Mouse (Mus musculus) c-Kit-positive CD71-negative TER-119-negative erythroid progenitor cells, embryonic 14.5 days (primary cell): ENCODE results near the gene Ppp1r27.
"Not testable (repeated sequence)": the region's sequence is repeated elsewhere in the genome, so short reads cannot be mapped to it uniquely, and the experiment has no call there.

Experiments
- DNase-seq: peaks from one replicate; pipeline ENCODE4 v3.0.0-alpha.2; 2013; ENCODE audit warnings: low read depth

Gene Ppp1r27

DNA sequence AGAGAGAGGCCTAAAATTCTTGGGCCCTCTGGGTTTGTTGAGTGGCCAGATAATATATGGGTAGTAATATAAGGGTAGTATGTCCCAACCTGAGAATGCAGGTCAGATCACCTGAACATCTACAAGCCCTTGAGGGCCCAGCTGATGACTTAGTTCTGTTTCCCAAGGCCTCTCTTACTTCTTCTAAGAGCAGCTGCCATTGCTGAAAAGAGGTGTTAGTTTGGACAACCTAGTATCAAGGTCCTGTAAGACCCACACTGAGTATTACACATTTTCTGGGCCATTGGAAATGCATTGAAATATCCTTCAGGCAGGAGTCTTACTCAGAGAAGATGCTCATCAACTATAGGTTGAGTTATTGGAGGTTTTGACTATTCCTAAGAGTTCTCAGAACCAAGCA lies 25.0 kb upstream of the Ppp1r27 start:
- no peak for DNase-seq

DNA sequence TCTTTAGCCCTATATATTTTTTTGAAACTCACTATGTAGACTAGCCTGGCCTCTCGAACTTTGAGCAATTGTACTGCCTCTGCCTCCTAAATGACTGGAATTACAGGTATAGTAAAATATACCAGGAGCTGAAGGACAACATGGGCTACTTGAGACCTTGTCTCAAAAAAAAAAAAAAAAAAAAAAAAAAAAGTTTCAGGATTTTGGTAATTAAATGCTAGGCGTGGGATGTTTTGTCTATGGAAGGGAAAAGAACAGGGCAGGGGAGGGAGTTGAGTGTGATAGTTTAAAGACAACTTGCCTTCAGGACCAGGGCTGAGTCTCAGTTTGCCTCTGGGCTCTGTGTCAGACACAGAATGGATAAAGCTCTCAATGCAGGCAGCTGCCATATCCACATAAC lies 24.1 kb upstream of the Ppp1r27 start:
- DNase-seq: no peak

GRCm38 (mm10) chr11:120574278-120574600 lies 23.3 kb upstream of the Ppp1r27 start:
- no peak for DNase-seq

- no peak for DNase-seq
Observed at GRCm38 (mm10) chr11:120573585-120574277, 22.8 kb upstream of the Ppp1r27 start.

GRCm38 (mm10) chr11:120572752-120573584 lies 22.0 kb upstream of the Ppp1r27 start, which contains the start of gene P4hb:
TSS of gene P4hb (minus strand) at chr11:120573253.
- peak; percentile 98 for DNase-seq

DNA sequence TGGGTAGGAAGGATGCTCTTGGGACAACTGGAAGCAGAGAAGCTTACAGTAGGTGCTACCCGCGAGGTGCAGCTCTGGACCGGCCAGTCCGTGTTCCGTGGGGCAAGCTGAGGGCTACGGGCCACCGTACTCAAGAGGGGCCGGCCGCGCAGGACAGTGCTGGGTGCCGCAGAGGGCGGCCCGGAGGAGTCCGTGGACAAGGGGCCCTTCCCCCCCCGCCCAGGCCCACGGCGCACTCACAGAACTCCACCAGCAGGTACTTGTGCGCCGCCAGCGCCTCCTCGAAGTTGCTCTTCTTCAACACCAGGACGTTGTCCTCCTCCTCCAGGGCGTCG lies 21.5 kb upstream of the Ppp1r27 start:
- no peak for DNase-seq

- no peak for DNase-seq
Observed at GRCm38 (mm10) chr11:120571754-120572416, 21.0 kb upstream of the Ppp1r27 start.

DNA sequence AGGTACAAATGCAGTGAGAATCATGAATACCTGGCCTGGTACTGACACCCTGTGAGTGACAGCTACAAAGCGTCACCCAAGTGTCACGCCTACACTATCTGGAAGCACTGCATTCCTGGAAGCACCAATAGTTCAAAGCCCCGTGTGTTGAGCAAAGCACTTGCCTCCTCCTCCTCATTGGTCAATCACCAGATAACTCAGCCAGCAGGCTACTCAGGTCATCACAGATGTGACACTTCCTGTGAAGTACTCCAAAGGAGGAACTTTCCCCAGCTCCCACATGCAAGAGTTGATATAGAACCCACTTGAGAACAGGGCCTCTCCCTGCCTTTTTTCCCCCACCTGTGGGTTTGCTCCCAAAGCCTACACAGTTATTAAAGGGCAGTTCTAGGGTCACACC lies 20.2 kb upstream of the Ppp1r27 start:
- DNase-seq: no peak

DNA sequence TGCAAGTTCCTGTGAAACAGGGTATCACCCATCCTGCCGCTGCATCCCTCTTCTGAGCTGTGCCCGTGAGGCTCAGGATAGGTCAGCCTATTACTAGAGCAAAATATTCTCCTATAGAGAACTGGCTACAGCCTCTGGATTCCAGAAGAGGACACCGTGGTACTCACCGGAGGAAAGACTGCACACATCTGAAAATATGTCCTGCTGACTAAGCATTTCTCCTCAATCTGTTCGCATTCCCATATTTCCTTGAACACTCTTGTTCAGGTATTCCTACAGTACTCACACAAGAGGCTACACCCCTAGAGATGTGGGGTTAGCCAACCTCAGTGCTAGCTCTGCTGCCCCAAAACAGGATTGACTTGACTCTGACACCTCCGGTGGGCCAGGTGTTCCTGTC lies 17.4 kb upstream of the Ppp1r27 start:
- no peak for DNase-seq

- DNase-seq: no peak
Observed at GRCm38 (mm10) chr11:120565114-120565513, 14.2 kb upstream of the Ppp1r27 start.

DNA sequence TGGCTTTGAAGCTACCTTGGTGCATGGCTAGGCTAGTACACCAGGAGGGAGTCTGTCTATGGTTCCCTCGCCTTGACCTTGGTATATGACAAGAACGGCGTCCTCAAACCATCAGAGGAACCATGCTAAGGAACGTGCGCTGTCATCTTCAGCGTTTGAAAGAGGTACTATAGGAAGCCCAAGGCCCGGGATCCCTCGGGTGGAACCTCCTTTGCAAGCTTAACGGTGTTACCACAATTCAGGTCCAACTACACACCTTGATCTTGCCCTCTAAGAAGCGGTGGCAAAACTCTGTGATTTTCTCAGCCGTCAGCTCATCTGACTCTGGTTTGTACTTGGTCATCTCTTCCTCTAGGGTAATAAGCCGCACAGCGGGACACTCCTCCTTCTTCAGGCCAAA lies 12.0 kb upstream of the Ppp1r27 start:
- no peak for DNase-seq

GRCm38 (mm10) chr11:120560952-120561728 lies 10.2 kb upstream of the Ppp1r27 start:
- no peak for DNase-seq

GRCm38 (mm10) chr11:120558843-120559242 lies 7.9 kb upstream of the Ppp1r27 start:
- DNase-seq: not testable (repeated sequence)

DNA sequence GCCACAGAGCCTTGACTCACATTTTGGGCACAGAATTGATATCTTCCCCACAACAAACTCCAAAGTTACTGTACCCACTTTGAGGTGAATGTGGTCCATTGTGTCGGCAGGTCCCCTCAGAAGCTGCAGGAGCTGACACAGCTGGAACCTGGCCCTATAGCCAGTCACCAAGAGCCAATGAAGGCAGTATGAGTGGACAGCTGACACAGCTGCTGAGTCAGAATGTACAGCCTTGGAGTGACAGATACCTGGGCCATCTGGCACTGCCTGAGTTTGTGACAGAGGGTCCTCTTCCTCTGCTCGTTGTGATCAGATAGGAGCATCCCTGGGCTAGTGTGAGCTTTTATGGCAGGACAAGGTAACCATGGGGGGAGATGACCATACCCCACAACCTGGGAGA lies 4.3 kb upstream of the Ppp1r27 start:
- no peak for DNase-seq

DNA sequence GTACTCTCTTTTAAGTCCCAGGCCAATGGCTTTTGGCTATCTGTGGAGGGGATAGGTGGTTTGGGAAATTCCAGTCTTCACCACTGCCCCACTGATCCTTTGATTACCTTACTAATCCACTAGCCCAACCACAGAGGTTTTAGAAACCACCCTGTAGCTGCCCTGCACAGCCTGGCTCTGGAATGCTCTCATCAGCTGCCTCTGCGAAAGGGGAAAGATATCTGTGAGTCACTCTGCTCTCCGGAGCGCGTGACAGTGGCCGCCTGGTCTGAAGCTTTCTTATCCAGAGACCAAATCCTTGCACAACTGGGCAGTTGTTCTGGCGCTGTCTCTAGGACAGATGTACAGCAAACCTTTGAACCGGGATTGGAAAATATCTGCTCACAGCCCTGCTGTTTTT lies 3.9 kb upstream of the Ppp1r27 start:
- DNase-seq: no peak

DNA sequence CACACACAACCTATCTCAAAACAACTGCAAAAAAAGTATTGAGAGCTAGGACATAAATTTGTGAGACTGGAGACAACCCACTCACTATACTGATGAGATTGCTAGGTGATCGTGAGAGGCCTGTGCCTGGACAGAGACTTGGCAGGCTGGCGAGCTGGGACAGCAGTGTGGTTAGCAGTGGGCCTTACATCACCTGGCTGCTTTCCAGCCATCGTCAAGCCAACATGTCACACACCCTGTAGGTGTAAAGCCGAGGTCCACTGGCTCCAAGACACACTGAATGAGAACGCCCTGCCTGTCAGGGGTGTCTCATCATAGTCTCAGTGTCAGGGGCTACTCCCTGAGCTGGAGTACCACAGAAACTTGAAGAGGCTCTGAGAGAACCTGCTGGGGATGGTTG lies 1.8 kb upstream of the Ppp1r27 start:
- DNase-seq: no peak

GRCm38 (mm10) chr11:120549986-120550809 lies 734 bp downstream of the Ppp1r27 start:
- DNase-seq: no peak

DNA sequence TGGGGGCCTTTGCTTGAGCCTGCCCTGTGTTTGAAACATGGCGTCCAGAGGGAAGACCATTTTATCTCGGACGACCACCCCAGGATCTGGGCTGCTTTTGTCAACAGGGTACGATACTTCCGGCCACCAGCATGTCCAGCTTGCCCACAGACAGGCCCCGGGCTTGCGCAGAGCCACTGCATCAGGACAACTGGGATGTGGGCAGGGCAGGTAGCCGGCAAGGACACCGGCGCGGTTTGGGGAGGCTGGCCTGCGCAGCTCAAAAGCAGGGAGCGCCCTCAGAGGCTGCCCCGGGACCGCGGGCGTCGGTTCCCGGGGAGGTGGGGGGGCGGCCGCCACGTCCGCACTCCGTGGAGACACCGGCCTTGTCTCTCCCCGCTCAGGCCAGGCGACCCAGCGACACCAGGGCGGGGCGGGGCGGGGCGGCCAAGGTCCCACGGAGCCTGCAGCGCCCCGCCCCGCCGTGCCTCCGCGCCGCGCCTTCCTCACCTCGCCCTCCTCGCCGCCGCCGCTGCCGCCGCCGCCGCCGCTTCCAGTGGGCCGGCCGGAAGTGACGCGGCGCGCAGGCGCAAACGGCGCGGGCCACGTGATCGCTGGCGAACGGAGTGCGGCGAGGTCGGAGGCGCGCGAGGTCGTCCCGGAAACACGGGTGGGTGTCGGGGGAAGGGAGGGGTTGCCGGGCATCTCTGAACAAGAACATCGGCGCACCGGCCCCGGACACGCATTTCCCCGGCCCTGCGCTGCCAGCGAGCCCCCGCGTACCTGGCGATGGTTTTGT lies 1.6 kb downstream of the Ppp1r27 start, which contains the start of gene Mcrip1:
TSS of gene Mcrip1 (minus strand) at position 560 of the 778 bp plus-strand sequence.
- peak; percentile 76 for DNase-seq

GRCm38 (mm10) chr11:120548786-120549167 lies 2.2 kb downstream of the Ppp1r27 start:
- DNase-seq: no peak

GRCm38 (mm10) chr11:120548214-120548613 lies 2.7 kb downstream of the Ppp1r27 start:
- DNase-seq: no peak

- no peak for DNase-seq
Observed at GRCm38 (mm10) chr11:120547469-120547868, 3.5 kb downstream of the Ppp1r27 start.
